Mouse (Mus musculus) frontal cortex, postnatal 36 days (tissue): ENCODE data around the gene Mrpl51.

Experiments used
- DNase-seq, 2 experiments: peaks; one replicate each; pipeline ENCODE4 v3.0.0; 2022; ENCODE audit warnings: low spot score in 2 of 2

Mrpl51 gene

DNA sequence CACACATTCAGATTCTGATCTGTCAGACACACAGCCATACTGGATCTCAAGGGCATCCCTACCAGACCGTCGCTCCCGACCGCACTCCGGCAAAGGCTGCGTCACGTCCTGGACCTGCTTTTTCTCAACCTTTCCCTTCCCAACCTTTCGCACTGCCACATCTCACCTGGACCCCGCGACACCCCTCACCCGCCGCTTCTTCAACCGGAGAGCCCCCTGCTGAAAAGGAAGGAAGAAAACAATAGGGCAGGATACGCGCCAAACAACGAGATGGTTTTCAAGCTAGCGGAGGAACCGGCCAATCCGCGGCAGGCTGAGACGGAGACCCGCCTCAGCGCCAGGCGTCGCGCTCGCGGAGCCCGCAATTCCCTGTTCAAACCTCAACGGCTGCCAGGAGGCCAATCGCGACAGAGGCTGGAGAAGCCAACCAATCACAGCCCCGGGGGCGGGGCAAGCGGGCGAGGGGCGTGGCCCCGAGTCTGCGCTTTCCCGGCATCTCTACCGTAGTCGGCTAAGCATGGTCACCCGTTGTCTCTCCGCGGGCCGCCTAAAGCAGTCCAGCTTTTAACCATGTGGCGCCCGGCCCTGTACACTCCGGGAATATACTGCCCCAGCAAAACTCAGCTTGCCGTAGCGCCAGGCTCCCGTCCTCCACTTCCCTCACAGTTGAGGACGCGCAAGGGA is at the start of gene Mrpl51, which contains the start of gene Ncapd2:
Mrpl51 (plus strand) TSS at position 470 of the 684 bp plus-strand sequence.
Ncapd2 (minus strand) TSS at position 370 of the 684 bp plus-strand sequence.
- peak; percentile 94 to 98 for DNase-seq

DNA sequence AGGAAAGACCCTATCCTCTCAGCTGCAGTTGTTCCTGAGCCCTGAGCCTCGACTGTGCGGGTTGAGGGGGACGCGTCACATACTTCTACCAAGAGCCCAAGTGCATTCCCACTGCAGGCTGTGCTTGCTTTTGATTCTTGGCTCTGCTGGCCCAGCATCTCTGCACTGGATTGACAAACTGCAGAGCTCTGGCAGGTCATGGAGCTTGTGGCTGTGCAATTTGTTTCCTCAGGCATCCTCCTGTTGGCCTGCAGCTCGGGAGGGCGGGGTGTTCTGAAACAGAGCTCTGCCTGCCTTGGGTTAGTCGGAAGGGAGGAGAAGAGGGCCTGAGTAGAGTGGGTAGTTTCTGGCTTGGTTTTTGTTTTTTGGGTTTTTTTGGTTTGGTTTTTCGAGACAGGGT is 49.2 kb upstream of the Mrpl51 start:
- DNase-seq, result no peak

DNA sequence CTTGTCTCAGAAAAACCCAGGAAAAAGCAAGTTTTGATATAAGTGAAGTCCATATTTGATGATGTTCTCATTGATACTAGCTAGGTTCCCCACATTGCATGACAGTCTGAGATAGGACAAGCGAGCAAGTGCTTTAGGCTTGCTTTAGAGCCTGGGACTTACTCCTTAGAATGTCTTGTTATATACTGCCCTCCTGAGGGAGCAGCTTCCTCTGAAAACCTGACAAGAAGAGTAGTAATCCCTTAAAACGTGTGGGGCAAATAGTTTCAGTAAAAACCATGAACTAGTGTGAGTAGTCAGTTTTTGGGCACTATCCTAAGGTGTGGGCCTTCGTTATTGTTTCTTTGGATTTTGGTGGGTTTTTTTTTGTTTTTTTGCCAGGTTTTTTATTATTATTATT is 48.5 kb upstream of the Mrpl51 start:
- DNase-seq, result no peak

DNA sequence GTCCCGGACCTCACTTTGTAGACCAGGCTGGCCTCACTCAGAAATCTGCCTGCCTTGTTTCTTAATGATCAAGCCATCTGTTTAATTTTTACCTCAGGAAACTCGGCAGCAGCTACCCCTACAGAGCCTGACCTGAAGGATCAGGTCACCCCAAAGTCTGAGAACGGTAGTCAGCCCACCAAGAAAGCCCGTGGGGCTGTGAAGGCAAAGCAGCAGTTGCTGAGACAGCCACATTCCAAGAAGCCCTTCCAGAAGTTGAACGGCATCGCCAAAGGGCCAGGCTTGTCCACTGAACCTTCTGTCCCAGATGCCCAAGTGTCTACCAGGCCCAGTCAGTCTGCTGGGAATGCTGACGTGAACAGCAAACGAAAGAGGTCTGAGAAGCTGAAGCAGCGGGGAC is 47.7 kb upstream of the Mrpl51 start:
- DNase-seq, result no peak

DNA sequence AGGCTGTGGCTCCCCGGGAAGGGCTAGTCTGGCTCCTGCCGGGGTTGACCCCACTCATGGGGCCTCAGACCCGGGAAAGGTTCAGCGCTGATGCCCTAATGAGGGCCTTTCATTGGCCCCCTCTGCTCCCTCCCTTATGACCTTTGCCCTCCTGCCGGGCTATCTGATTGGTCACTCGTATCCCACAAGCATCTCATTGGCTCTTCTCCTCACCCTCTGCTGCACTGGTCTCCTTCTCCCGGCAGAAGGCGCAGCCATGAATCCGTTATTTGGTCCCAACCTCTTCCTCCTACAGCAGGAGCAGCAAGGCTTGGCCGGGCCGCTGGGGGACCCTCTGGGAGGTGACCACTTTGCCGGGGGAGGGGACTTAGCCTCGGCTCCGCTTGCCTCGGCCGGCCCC is 46.6 kb upstream of the Mrpl51 start, which contains the start of gene Iffo1:
Iffo1 (plus strand) TSS at position 241 of the 400 bp plus-strand sequence.
- peak; percentile 90 to 94 for DNase-seq

DNA sequence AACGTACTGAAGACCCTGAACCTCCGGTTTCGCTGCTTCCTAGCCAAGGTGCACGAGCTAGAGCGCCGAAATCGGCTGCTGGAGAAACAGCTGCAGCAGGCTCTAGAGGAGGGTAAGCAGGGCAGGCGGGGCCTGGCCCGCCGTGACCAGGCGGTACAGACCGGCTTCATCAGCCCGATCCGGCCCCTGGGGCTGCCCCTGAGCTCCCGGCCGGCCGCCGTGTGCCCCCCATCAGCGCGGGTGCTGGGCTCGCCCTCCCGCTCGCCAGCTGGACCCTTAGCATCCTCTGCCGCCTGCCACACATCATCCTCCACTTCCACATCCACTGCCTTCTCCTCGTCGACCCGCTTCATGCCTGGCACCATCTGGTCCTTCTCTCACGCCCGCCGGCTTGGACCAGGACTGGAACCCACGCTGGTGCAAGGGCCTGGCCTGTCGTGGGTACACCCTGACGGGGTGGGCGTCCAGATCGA is 46.1 kb upstream of the Mrpl51 start:
- DNase-seq, result peak; percentile 40 to 41

DNA sequence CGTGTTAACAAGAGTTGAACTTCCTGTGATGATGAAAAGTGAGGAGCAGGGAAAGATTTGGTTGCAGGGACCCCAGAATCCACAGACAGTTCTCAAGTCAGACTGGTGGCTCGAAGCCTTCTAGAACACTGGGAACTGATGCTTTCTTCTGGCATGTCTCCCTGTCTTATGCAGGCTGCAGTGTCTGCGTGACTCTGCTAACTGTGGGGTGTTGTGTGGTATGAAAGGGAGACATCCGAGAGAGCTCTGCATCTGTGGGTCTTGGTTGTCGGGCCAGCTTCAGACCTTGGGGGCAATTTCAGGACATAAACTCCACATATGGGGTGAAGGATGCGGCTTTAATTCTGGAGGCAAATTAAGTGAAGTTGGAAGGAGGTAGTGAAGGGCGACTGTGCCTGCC is 45.5 kb upstream of the Mrpl51 start:
- peak; percentile 46 to 52 for DNase-seq

DNA sequence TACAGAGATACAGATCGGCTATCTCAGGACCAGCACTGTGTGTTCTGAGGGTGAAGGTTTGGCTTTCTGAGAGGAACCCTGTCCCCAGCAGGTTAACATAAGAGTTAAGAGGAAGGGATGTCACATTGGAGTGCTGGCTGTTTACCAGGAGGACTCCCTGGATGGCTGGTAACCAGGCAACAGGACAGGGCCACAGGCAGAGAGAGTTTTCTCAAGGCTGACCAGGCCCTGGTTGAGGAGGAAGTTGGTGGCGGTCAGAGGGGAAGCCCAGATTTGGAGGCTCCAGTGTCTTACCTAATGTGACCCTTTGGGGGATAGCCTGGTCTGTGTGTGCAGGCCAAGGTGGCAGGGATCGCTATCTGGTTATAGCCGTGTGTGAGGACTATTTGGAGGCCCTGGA is 44.8 kb upstream of the Mrpl51 start:
- peak; percentile 40 to 41 for DNase-seq

DNA sequence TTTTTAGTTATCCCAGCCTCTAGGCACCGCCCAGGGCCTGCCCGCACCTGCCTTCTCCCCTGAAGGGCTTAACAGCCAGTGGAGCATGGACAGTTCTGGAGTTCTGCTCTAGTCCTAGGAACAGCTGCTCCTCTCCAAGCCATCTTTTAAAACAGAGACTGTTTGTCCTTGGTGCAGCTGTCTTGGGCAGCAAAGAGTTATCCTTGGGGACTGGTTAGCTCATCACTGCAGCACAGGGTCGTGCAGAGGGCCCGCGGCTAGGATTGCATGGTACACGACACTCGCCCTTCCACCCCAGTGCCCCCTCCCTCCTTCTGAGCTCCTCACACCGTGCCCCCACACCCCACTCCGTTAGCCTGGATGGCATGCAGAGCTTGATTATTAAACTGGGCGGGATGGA is 44.3 kb upstream of the Mrpl51 start:
- DNase-seq, result peak in 1 of 2 experiments; percentile 28

DNA sequence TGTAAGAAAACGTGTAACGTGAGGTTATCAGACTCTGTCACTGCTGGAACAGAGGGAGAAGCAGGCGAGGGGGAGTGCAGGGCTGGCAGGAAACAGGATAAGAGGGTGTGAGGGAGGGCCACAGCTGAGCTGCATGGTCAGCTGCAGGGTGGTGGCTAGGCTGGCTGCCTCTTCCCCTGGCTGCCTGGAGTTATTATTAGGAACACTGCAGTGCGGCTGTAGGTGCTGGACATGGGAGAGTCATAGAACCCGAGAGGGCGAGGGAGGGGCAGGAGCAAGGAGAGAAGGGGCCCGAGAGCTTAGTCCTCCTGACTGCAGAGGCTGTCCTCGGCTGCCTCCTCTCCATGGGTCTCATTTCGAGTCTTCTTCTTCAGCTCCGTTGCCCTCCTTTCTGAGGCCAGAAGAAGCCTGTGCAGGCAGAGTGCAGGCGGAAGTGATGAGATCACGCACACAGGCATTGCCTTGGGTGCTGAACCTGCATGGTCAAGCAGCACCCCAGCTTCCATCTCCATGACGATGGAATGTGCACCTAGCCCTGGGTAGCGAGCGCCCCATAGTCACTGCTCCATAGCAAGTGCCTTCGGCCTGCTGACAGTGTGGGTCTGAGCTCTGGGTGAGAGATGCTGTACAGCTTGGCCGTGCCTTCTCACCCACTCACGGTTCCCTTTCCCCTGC is 43.2 kb upstream of the Mrpl51 start:
- peak; percentile 63 to 64 for DNase-seq

DNA sequence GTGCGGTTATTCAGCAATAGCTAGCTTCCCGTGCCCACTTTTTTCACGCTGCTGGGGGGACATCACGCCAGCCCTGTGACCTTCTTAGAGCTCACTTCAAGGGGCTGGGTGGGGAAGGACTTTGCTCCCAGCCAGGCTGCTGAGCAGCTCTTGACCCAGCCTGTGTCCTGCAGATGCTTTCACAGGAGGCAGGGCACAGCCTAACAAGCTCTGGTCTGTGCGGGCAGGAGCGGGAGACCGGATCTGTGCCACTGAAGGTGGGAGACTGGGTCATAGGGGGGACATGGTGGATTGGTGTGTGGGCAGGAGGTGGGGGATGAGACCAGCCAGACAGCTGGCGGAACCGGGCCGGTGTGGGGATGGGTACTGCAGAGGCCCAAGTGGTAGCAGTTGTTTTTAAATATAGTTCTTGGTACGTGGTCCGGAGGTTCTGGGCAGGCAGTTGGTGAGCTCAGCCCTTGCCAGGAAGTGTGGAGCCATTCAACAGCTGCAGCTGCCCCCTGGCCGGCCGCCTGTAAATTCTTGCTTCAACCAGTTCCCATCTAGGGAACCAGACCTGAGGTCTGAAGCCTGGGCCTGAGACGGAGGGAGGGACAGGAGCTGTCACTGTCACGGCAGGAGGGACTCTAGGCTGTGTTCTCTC is 42.6 kb upstream of the Mrpl51 start:
- peak; percentile 62 to 75 for DNase-seq

DNA sequence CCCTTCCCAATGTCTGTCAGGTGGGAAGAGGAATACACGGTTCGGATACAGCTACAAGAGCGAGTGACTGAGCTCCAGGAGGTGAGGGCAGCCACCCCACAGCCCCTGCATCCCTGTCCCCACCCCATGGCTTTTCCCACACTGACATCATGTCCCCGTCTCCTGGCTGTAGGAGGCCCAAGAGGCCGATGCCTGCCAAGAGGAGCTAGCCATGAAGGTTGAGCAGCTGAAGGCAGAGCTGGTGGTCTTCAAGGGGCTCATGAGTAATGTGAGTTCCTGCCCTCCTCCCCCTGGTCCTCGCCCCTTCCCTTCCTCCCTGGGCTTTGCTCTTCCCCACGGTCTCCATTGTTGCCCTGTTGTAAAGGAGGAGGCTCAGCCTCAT is 42.0 kb upstream of the Mrpl51 start:
- no peak for DNase-seq

DNA sequence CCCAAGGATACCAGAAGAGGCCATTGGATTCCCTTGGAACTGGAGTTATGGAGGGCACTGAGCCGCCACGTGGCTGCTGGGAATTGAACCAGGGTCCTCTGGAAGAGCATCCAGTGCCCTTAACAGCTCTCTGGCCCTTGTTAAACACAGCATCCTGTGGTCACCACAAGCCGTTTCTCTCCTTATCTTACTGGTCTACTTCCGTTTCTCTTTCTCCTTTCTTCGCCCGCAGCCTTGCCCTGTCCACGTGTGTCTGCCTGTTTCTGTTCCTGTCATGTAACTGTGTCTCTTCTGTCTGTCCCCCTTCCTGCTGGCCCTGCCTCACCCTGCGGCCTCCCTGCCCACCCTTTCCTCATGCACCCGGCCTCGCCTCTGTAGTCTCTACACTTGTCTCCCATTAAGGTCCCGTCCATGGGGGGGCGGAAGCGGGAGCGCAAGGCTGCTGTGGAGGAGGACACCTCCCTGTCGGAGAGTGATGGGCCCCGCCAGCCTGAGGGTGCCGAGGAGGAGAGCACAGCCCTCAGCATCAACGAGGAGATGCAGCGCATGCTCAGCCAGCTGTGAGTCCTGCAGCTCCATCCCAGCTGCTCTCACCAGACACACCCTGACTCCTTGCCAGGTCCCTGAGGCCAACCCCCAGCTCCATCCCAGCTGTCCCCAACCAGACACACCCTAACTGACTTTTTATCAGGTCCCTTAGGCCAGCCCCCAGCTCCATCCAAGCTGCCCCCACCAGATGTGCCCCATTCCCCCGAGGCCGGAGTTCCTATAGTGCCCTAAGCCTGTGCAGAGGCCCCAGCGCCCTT is 39.2 kb upstream of the Mrpl51 start:
- no peak for DNase-seq

DNA sequence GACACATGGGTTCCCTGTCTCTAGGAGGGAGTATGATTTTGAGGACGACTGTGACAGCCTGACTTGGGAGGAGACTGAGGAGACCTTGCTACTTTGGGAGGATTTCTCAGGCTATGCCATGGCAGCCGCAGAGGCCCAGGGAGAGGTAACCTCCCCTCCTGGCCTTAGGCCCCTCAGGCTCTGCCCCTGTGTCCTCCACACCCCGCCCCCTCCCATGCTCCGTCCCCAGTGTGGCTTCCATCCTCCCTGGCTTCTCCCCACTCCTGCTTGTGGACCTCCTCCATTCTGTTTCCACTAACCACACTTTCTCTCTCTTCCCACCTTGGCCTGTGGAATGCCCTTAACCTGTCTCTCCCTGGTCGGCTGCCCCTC is 38.6 kb upstream of the Mrpl51 start:
- no peak for DNase-seq

DNA sequence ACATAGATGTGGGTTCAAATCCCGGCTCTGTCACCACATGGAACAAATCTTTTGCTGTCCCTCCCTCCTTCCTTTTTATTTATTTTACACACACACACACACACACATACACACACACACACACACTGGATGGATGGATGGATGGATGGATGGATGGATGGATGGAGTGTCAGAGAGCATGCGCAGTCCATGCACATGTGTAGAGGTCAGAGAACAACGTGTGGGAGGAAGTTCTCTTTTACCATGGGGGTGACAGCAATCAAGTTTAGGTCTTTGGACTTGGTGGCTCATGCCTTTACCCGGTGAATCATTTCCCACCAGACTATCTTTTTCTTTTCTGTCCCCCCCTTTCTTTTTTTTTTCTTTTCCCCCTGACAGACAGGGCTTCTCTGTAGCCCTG is 37.9 kb upstream of the Mrpl51 start:
- no peak for DNase-seq

DNA sequence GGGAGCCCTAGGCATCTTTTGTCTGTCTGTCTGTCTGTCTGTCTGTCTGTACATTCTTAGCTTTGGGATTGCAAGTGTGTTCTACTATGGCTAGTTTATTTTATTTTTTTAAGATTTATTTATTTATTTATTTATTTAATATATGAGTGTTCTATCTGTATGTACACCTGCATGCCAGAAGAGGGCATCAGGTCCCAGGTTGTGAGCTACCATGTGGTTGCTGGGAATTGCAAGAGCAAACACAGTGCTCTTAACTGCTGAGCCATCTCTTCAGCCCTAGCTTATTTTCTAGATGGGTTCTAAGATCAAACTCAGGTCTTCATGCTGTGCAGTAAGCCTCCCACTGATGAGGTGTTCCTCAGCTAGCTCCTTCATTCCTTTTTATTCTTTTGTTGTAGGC is 37.1 kb upstream of the Mrpl51 start:
- DNase-seq, result no peak

DNA sequence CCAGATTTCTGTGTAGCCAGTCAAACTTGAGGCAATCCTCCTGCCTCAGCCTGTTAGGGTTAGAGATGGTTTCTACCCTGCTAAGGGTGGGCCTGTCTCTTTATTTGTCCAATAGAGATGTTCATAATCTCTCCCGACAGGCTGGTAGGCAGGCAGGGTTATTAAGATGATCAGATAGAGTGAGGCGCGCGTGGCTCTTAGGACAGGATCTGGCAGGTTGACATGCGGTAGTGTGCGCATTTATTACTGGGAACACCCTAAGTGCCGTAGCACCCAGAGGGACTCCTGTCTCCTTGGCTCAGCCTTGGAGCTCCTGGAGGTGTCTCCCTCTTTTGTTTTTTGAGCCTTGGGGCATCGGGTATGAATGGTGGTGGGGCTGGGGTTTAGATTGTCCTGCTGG is 36.3 kb upstream of the Mrpl51 start:
- DNase-seq, result no peak

DNA sequence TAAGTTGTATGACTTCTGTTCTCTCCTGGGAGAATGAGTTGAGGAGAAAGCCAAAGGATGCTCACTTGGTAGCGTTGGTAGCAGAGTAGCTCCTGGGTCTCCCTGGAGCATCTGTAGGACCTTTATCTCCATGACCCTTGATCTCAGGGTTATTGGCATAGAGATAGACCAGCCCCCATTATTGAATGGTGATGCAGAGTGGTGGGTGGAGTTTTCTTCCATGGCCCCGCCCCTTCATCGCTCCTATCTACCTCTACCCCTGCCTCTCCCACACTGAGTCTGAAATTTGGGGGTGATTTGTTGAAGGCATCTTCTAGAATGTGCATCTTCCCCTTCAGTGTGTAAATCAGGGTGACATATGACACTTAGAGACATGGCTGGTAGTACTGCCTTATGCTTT is 35.1 kb upstream of the Mrpl51 start:
- no peak for DNase-seq

DNA sequence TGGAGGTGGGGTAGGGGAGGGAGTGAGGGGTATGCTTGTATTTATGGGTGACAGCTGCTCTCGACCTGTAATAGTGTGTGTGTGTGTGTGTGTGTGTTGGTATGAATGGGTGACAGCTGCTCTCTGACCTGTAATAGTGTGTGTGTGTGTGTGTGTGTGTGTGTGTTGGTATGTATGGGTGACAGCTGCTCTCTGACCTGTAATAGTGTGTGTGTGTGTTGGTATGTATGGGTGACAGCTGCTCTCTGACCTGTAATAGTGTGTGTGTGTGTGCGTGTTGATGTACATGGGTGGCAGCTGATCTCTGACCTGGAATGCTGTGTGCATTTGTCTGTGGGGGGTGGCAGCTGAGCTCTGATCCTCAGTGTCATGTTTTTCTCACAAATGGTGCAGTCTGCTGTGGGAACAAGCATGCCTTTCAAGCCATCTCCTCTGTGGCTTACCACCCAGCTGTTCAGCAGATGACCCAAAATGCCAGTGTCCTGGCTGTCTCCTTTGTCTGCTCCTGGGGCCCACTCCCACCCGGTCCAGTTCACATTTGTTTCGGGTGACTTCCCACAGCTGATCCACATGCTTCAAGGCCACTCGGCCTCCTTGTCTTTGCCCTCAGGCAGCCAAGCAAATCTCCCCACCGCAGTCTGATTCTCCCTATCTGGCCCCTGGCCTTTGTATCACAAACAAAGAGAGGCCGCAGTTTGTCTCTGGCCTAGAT is 34.5 kb upstream of the Mrpl51 start:
- DNase-seq, result peak in 1 of 2 experiments; percentile 29

DNA sequence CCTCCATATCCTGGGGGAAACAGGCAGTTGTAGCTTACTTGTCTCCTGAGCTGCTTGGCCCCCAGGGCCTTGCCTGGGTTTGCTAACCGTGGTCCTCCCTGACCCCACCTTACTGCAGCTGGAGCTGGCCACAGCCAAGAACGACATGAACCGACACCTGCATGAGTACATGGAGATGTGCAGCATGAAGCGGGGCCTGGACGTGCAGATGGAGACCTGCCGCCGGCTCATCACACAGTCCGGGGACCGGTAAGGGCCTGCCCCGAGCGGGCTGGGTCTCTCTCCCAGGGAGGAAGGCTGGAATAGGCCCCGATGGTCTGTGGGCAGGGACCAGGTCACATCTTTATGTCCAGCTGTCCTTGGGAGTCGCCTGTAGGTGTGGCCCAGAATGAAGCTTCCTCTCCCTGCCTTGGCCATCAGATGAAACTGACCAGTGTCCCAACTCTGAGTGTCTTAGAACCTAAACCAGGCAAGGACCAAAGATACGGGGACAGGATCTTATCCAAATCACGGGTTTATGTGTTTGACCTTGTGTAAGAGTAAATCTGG is 32.6 kb upstream of the Mrpl51 start:
- DNase-seq, result no peak
